Mouse (Mus musculus): ENCODE data around the gene Cpsf4.

DNA sequence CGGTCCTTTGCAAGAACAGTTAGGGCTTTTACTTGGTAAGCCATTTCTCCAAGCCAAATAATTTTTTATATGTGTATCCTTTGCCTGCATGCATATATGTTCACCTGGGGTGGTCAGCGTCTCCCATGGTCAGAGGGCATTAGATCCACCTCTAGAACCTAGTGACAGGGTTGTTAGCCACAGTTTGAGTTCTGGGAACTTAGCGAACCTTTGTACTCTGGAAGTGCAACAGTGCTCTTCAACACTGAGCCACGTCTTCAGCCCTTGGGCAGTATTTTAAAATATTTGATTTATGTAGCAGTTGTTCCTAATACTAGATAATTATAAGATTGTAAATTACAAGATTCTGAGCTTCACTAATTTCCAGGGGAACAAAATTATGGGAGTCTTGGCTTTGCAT is 63.6 kb downstream of the Cpsf4 start:
- TF ChIP-seq CTCF (conservative IDR thresholded peaks at IDR 0.05; ENCODE audit: low read length) (no peak), POU5F1 (IDR thresholded peaks at IDR 0.05; ENCODE audit: borderline replicate concordance, low read length) (no peak), NANOG (IDR thresholded peaks at IDR 0.05; ENCODE audit: borderline replicate concordance, low read length) (no peak)
